Mouse (Mus musculus): ENCODE data around the gene Ciao2a. TPM values are rescaled to one million over a fixed set of nuclear protein-coding genes. Genes with fewer than 3 reads are reported as not detected.

Gene Ciao2a
- polyA plus RNA-seq, 1 experiment: 18.2 TPM

DNA sequence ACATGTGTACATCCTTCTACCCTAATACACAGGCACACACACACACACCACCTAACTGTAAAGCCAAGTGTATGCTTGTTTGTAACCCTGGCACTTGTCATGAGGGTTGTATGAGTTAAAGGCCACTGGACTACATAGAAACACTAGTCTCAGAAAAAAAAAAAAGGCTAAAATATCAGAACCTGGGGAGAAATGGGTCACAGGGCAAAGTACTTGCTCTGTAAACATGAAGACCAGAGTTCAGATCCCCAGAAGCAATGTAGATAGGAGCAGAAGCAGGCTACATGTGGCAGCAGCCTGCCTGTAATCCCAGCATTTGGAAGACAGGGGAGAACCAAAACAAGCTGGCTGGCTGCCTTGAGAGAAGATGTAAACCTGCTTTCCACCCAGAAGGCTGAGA, 19.7 kb downstream of the Ciao2a start:
- Histone ChIP-seq H3K27me3 (ENCODE audit: control insufficient read depth, insufficient read depth, low read length) (no peaks in the 10 kb centered on the region), H3K27ac (ENCODE audit: control insufficient read depth, insufficient read depth, low read depth, low read length) (no peak overlapping the region), H3K4me3 (ENCODE audit: control insufficient read depth, low read depth, low read length) (no peak overlapping the region), H3K36me3 (ENCODE audit: control insufficient read depth, insufficient read depth, low read length) (no peaks in the 10 kb centered on the region), H3K4me1 (ENCODE audit: control insufficient read depth, insufficient read depth, low read length) (no peaks in the 10 kb centered on the region)
- TF ChIP-seq CTCF (IDR thresholded peaks at IDR 0.05; ENCODE audit: control insufficient read depth, insufficient read depth, insufficient replicate concordance, low read depth, low read length): no peak
- no peak for TF ChIP-seq POLR2A (IDR thresholded peaks at IDR 0.05; ENCODE audit: control insufficient read depth, low read depth, low read length)

DNA sequence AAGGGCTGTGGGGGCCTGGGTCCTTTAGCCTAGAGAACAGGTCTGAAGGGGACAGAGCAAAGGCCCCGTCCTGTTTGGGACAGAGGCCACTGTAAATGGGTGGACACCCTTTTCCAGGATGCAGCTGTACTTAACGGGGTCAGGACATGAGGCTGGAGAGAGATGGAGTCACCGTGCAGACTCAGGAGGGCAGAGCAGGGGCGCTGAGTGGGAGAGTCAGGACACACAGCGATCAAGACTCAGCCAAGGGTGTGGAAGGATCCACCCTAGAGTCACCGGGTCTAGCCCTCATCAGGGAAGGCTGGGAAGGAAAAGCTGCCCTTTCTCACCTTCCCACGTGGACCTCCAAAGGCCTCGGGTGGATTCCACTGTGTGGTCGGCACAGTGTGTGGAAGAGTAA, 25.6 kb downstream of the Ciao2a start:
- H3K27me3 ChIP-seq (ENCODE audit: control insufficient read depth, insufficient read depth, low read length): no peaks in the 10 kb centered on the region
- no peak overlapping the region for H3K4me3 ChIP-seq (ENCODE audit: control insufficient read depth, low read depth, low read length)
- TF ChIP-seq CTCF (IDR thresholded peaks at IDR 0.05; ENCODE audit: control insufficient read depth, insufficient read depth, insufficient replicate concordance, low read depth, low read length) (no peak), POLR2A (IDR thresholded peaks at IDR 0.05; ENCODE audit: control insufficient read depth, low read depth, low read length) (no peak)
- H3K4me1 ChIP-seq (ENCODE audit: control insufficient read depth, insufficient read depth, low read length): 0 out of 2 replicates have a peak, but pooled peaks cover 2% of the 10 kb centered on the region
- no peaks in the 10 kb centered on the region for H3K36me3 ChIP-seq (ENCODE audit: control insufficient read depth, insufficient read depth, low read length)
- H3K27ac ChIP-seq (ENCODE audit: control insufficient read depth, insufficient read depth, low read depth, low read length): no peak overlapping the region

- Histone ChIP-seq H3K27ac (ENCODE audit: control insufficient read depth, insufficient read depth, low read depth, low read length) (no peak overlapping the region), H3K27me3 (ENCODE audit: control insufficient read depth, insufficient read depth, low read length) (no peaks in the 10 kb centered on the region)
Measured at GRCm38 (mm10) chr9:66153594-66153993, 27.2 kb downstream of the Ciao2a start.

DNA sequence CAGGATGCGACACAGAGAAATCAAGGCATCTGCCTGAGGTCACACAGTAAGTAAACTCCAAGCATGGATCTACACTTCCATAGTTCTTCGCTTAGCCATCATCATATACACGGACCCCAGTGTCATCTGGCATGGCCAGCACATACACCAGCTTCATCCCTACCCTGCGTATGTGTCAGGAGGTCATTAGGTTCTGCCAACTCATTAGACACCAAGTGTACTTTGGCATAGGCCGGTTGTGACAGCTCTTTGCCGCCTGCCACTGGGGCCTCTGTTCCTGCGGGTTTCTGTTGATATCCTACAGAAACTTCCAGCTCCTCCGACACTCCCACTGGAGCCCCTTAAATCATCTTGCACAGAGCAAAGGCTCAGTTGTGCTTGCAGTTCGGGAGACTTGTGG, 27.6 kb downstream of the Ciao2a start:
- no peak for TF ChIP-seq CTCF (IDR thresholded peaks at IDR 0.05; ENCODE audit: control insufficient read depth, insufficient read depth, insufficient replicate concordance, low read depth, low read length)
- no peak for TF ChIP-seq POLR2A (IDR thresholded peaks at IDR 0.05; ENCODE audit: control insufficient read depth, low read depth, low read length)
- Histone ChIP-seq H3K36me3 (ENCODE audit: control insufficient read depth, insufficient read depth, low read length) (no peaks in the 10 kb centered on the region), H3K4me3 (ENCODE audit: control insufficient read depth, low read depth, low read length) (no peak overlapping the region), H3K27ac (ENCODE audit: control insufficient read depth, insufficient read depth, low read depth, low read length) (no peak overlapping the region), H3K4me1 (ENCODE audit: control insufficient read depth, insufficient read depth, low read length) (peaks cover 10% of the 10 kb centered on the region), H3K27me3 (ENCODE audit: control insufficient read depth, insufficient read depth, low read length) (no peaks in the 10 kb centered on the region)

More at GRCm38 (mm10) chr9:66153594-66153993, 27.2 kb downstream of the Ciao2a start:
- no peak for TF ChIP-seq CTCF (IDR thresholded peaks at IDR 0.05; ENCODE audit: control insufficient read depth, insufficient read depth, insufficient replicate concordance, low read depth, low read length)
- no peak for TF ChIP-seq POLR2A (IDR thresholded peaks at IDR 0.05; ENCODE audit: control insufficient read depth, low read depth, low read length)
- H3K4me3 ChIP-seq (ENCODE audit: control insufficient read depth, low read depth, low read length): no peak overlapping the region
- no peaks in the 10 kb centered on the region for H3K36me3 ChIP-seq (ENCODE audit: control insufficient read depth, insufficient read depth, low read length)
- peaks cover 9% of the 10 kb centered on the region for H3K4me1 ChIP-seq (ENCODE audit: control insufficient read depth, insufficient read depth, low read length)

DNA sequence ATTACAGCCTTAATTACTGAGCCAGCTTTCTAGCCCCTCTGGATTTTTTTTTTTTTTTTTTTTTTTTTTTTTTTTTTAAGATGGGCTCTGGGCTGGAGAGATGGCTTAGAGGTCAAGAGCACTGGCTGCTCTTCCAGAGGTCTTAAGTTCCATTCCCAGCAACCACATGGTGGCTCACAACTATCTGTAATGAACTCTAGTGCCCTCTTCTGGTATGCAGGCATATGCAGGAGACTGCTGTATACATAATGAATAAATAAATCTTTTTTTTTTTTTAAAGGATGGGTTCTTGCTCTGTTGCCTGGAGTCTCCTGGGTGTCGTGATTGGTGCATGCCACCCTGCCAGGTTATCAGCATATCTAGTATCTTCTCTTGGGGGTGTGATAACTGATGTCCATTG, 29.1 kb downstream of the Ciao2a start:
- Histone ChIP-seq H3K27ac (ENCODE audit: control insufficient read depth, insufficient read depth, low read depth, low read length) (no peak overlapping the region), H3K36me3 (ENCODE audit: control insufficient read depth, insufficient read depth, low read length) (no peaks in the 10 kb centered on the region), H3K4me3 (ENCODE audit: control insufficient read depth, low read depth, low read length) (no peak overlapping the region), H3K27me3 (ENCODE audit: control insufficient read depth, insufficient read depth, low read length) (no peaks in the 10 kb centered on the region), H3K4me1 (ENCODE audit: control insufficient read depth, insufficient read depth, low read length) (peaks cover 10% of the 10 kb centered on the region)
- no peak for TF ChIP-seq CTCF (IDR thresholded peaks at IDR 0.05; ENCODE audit: control insufficient read depth, insufficient read depth, insufficient replicate concordance, low read depth, low read length)
- TF ChIP-seq POLR2A (IDR thresholded peaks at IDR 0.05; ENCODE audit: control insufficient read depth, low read depth, low read length): no peak

GRCm38 (mm10) chr9:66157958-66158830, 31.8 kb downstream of the Ciao2a start, which contains the start of gene Dapk2:
Gene Dapk2, plus strand, starts transcription at chr9:66158223.
- TF ChIP-seq CTCF (IDR thresholded peaks at IDR 0.05; ENCODE audit: control insufficient read depth, insufficient read depth, insufficient replicate concordance, low read depth, low read length) (peak; percentile 36; the same call in 1 of the 2 replicates), POLR2A (IDR thresholded peaks at IDR 0.05; ENCODE audit: control insufficient read depth, low read depth, low read length) (no peak)
- Histone ChIP-seq H3K27ac (ENCODE audit: control insufficient read depth, insufficient read depth, low read depth, low read length) (no peak within 1 kb of the TSS), H3K4me3 (ENCODE audit: control insufficient read depth, low read depth, low read length) (peak within 1 kb of the TSS; percentile 84), H3K36me3 (ENCODE audit: control insufficient read depth, insufficient read depth, low read length) (no peaks in the 10 kb centered on the region), H3K4me1 (ENCODE audit: control insufficient read depth, insufficient read depth, low read length) (peaks cover 8% of the 10 kb centered on the region), H3K27me3 (ENCODE audit: control insufficient read depth, insufficient read depth, low read length) (no peaks in the 10 kb centered on the region)

GRCm38 (mm10) chr9:66158885-66159430, 32.5 kb downstream of the Ciao2a start:
- H3K4me1 ChIP-seq (ENCODE audit: control insufficient read depth, insufficient read depth, low read length): peaks cover 8% of the 10 kb centered on the region
- TF ChIP-seq POLR2A (IDR thresholded peaks at IDR 0.05; ENCODE audit: control insufficient read depth, low read depth, low read length): no peak
- no peak for TF ChIP-seq CTCF (IDR thresholded peaks at IDR 0.05; ENCODE audit: control insufficient read depth, insufficient read depth, insufficient replicate concordance, low read depth, low read length)
- H3K4me3 ChIP-seq (ENCODE audit: control insufficient read depth, low read depth, low read length): no peak overlapping the region
- no peak overlapping the region for H3K27ac ChIP-seq (ENCODE audit: control insufficient read depth, insufficient read depth, low read depth, low read length)
- H3K27me3 ChIP-seq (ENCODE audit: control insufficient read depth, insufficient read depth, low read length): no peaks in the 10 kb centered on the region
- H3K36me3 ChIP-seq (ENCODE audit: control insufficient read depth, insufficient read depth, low read length): no peaks in the 10 kb centered on the region

All from testis, adult 2 months (tissue).